Mouse (Mus musculus) embryo, embryonic 10.5 days (tissue): Measurements from ENCODE around the gene Gm38431.
"Not testable (repeated sequence)": the region's sequence is repeated elsewhere in the genome, so short reads cannot be mapped to it uniquely, and the experiment has no call there.

Experiments
- DNase-seq: peaks from one replicate; pipeline ENCODE4 v3.0.0-alpha.2; 2015; ENCODE audit warnings: low spot score

Gene Gm38431

GRCm38 (mm10) chr9:21105760-21106564 is 14.2 kb upstream of the Gm38431 start:
- DNase-seq, result no peak

GRCm38 (mm10) chr9:21104814-21105213 is 13.0 kb upstream of the Gm38431 start:
- no peak for DNase-seq

- no peak for DNase-seq
Observed at GRCm38 (mm10) chr9:21102076-21102475, 10.3 kb upstream of the Gm38431 start.

- no peak for DNase-seq
Observed at GRCm38 (mm10) chr9:21100447-21101161, 8.8 kb upstream of the Gm38431 start.

GRCm38 (mm10) chr9:21097793-21098192 is 6.0 kb upstream of the Gm38431 start:
- DNase-seq, result no peak

- DNase-seq, result no peak
Observed at GRCm38 (mm10) chr9:21095958-21096357, 4.2 kb upstream of the Gm38431 start.

- DNase-seq, result no peak
Observed at GRCm38 (mm10) chr9:21093423-21093822, 1.6 kb upstream of the Gm38431 start.

- no peak for DNase-seq
Observed at GRCm38 (mm10) chr9:21090972-21091706, 658 bp downstream of the Gm38431 start.

- DNase-seq, result no peak
Observed at GRCm38 (mm10) chr9:21090537-21090936, 1.3 kb downstream of the Gm38431 start.

GRCm38 (mm10) chr9:21083324-21083723 is 8.5 kb downstream of the Gm38431 start:
- no peak for DNase-seq

GRCm38 (mm10) chr9:21081127-21081526 is 10.7 kb downstream of the Gm38431 start:
- DNase-seq, result no peak

GRCm38 (mm10) chr9:21075625-21076024 is 16.2 kb downstream of the Gm38431 start:
- no peak for DNase-seq

- no peak for DNase-seq
Observed at GRCm38 (mm10) chr9:21074173-21074572, 17.6 kb downstream of the Gm38431 start.

- DNase-seq, result peak; percentile 96
Observed at GRCm38 (mm10) chr9:21073044-21073840, 18.6 kb downstream of the Gm38431 start, which contains the start of the genes Gm49373 and Fdx1l. TSS of gene Gm49373 (minus strand) at chr9:21073096. TSS of gene Fdx1l (minus strand) at chr9:21073614.

- peak; percentile 36 for DNase-seq
Observed at GRCm38 (mm10) chr9:21072641-21073040, 19.2 kb downstream of the Gm38431 start.

- no peak for DNase-seq
Observed at GRCm38 (mm10) chr9:21067006-21067684, 24.7 kb downstream of the Gm38431 start, which contains the start of gene Zglp1. TSS of gene Zglp1 (minus strand) at chr9:21067093.

GRCm38 (mm10) chr9:21062928-21063327 is 28.9 kb downstream of the Gm38431 start:
- DNase-seq, result no peak

- no peak for DNase-seq
Observed at GRCm38 (mm10) chr9:21051578-21051977, 40.2 kb downstream of the Gm38431 start.

- no peak for DNase-seq
Observed at GRCm38 (mm10) chr9:21045235-21045634, 46.6 kb downstream of the Gm38431 start.

GRCm38 (mm10) chr9:21044785-21045184 is 47.0 kb downstream of the Gm38431 start:
- not testable (repeated sequence) for DNase-seq

- no peak for DNase-seq
Observed at GRCm38 (mm10) chr9:21043563-21043962, 48.2 kb downstream of the Gm38431 start.
